Mouse (Mus musculus): ENCODE measurements around the gene Flcn. TPM values are rescaled to one million over a fixed set of nuclear protein-coding genes. Genes with fewer than 3 reads are reported as not detected.

Gene Flcn
- polyA plus RNA-seq (2015; fragmentation: Nextera tagmentation; extraction: Ambion mirVana), result 15.5 and 19.9 TPM in 2 replicates

DNA sequence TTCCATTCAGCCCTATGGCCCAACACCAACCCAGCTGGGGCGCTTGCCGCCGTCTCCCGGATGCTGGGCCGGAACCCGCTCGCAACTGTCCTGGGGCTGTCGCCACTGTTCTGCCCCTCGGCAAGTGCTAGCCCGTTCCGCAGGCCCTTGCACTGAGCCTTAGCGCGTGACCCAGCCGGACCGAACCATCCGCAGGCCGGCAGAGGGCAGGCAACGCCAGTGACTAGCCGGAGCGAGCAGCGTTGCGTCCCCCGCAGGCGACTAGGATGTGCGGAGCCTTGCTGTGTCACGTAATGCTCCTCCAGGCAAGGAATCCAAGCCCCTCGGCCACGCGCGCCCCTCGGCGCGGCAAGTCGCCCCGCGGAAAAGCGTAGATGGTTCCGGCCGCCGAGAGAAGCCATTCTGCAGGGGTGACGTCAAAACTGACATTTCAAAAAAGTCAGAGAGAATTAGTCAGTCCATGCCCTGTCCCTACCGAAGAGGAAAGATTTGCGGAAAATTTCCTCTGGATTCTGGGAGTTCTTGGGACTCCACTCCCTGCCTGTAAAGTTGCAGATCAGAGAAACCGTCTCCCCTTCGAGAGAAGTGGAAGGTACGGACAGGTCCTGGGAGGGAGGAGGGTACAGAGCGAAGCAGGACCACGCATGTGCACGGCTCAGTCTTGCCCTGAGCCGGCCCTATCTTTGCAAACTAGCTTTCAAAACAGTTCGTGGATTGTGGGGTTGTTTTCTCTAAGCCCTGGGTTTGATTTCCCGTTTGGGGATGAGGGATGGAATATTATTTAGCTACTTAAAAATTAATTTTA lies at the start of gene Flcn:
Gene Flcn (minus strand): TSS at position 347 of the 805 bp plus-strand sequence.

DNA sequence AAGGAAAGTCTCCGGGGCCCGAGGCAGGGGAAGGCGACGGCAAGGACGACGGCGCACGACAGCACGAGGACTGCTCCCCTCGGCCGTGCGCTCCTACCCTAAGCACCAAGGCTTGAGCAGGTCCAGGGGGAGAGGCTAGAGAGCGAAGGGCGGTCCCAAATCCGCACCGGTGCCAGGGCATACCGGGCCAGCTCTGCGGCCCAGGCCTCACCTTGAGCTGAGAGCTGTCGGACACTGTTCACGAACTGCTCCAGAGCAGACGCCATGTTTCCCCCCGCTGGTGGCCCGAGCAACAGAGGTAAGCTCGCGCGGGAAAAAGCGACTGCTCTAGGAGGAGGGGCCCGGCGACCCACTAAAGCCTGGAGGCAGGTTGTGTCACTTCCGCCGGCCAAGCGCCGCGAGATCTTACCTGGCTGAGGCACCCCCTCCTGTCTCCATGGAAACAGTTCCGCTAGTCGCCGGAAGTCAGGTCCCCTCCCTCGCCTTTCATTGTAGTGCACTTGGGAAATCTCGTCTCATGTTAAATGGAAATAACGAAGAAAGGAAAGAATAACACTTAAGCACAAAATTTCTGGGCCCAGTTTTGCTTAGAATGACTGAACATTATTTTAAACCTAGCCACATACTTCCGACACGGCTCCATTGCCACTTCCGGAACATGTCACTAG lies 29.8 kb upstream of the Flcn start, which contains the start of gene Cops3:
Gene Cops3 (minus strand): TSS at position 380 of the 668 bp plus-strand sequence.

DNA sequence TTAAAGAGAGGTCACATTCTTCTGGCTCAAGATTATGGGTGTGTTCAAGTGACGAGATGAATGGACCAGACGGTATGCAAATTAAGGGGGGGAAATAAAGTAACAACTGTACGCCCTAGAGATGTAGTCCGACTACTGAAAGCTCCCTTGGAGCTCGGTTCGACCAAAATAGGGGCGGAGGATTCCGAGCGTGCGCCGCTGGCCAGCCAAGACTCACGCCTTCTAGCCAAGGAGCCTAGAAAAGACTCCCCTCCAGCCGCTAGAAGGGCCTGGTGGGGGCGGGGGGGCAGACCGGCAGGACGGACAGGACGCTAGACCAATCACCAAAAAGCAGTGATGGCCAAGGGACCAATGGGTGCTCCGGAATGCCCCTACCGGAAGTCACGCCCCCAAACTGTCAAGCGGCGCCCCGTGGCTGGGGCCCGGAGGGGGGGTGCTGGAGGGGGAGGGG lies 29.2 kb upstream of the Flcn start, which contains the start of gene Nt5m:
Gene Nt5m (plus strand): TSS at position 440 of the 451 bp plus-strand sequence.

DNA sequence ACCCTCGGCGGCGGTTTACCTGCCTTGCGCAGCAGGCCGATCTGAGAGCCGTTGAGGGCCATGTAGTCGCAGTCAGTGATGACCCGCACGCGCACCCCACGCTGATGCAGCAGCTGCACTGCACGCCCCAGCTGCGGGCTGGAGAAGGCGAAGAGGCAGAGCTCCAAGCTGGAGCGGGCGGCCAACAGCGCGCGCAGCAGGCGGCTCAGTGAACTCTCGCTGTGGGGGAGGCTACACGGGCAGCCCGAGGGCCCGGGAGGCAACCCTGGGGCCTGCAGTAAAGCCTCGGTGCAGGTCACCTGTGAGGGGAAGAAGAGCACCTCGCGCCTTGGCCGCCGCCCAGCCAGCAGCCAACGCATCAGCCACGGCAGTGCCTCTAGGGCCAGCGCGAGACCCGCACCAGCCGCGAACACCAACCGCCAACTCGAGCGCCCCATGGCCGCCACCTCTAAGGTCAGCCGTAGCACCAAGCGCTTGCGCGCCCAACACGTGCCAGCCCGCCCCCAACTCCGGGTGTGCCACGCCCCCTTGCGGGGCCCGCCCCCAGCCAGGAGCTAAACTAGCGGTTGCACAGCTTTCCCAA lies 22.5 kb downstream of the Flcn start, which contains the start of gene Pld6:
Gene Pld6 (minus strand): TSS at position 447 of the 583 bp plus-strand sequence.

Other genes with a start within 250 kb of the Flcn start
- not detected in 2 replicates for gene Olfr222, start 233.8 kb downstream of the Flcn start, polyA plus RNA-seq (2015; fragmentation: Nextera tagmentation; extraction: Ambion mirVana)
- gene Olfr223, start 216.7 kb downstream of the Flcn start, polyA plus RNA-seq (2015; fragmentation: Nextera tagmentation; extraction: Ambion mirVana), result not detected in 2 replicates
- 51.5 and 59.3 TPM in 2 replicates for gene Mprip, start 148.7 kb downstream of the Flcn start, polyA plus RNA-seq (2015; fragmentation: Nextera tagmentation; extraction: Ambion mirVana)
- gene Pld6, start 22.4 kb downstream of the Flcn start, polyA plus RNA-seq (2015; fragmentation: Nextera tagmentation; extraction: Ambion mirVana), result 0.29 and 0.64 TPM in 2 replicates
- gene Nt5m, start 29.4 kb upstream of the Flcn start, polyA plus RNA-seq (2015; fragmentation: Nextera tagmentation; extraction: Ambion mirVana), result 20.3 and 23.0 TPM in 2 replicates
- gene Cops3, start 29.8 kb upstream of the Flcn start, polyA plus RNA-seq (2015; fragmentation: Nextera tagmentation; extraction: Ambion mirVana), result 108 and 116 TPM in 2 replicates
- gene Med9, start 138.2 kb upstream of the Flcn start, polyA plus RNA-seq (2015; fragmentation: Nextera tagmentation; extraction: Ambion mirVana), result 28.6 and 29.7 TPM in 2 replicates
- gene Rasd1, start 154.9 kb upstream of the Flcn start, polyA plus RNA-seq (2015; fragmentation: Nextera tagmentation; extraction: Ambion mirVana), result 0.45 and 0.60 TPM in 2 replicates
- 6.9 and 8.5 TPM in 2 replicates for gene Pemt, start 236.5 kb upstream of the Flcn start, polyA plus RNA-seq (2015; fragmentation: Nextera tagmentation; extraction: Ambion mirVana)